Mouse (Mus musculus): ENCODE data around the gene Pprc1. TPM values are rescaled to one million over a fixed set of nuclear protein-coding genes. Genes with fewer than 3 reads are reported as not detected.
A peak's percentile ranks its signal among the peaks of the same experiment; 100 is the strongest.

Pprc1 gene
- total and polyA plus RNA-seq, 3 experiments = 27.8 to 135 (median 39.3) TPM

DNA sequence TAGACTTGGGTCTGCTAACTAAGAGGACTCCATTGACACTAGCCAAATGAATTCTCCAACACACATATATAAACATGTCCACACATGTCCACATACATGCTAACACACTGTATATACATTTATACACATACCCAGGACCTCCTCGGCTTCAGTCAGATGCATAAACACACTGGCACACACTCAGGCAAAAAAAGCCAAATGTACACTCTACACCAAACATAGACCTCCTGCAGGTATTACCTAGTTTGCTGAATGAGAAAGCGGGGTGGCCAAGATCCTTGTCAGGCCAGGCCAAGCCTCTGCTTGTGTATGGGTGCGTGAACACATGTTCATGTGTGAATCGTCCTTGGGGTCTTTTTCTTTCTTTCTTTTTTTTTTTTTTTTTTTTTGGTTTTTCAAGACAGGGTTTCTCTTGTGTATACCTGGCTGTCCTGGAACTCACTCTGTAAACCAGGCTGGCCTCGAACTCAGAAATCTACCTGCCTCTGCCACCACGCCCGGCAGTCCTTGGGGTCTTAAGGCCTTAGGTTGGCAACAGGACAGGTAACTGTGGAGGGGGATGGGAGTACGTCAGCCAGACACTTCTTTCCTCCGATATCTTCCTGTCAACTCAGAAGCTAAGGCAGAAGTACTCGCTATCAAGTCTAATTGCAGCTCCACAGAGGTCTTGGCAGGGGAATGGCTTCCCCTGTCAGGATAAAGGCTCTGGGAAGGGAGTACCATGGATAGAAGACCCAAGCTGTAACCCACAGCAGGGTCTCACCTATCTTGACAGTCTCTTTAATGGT, 14.3 kb upstream of the Pprc1 start:
- peaks cover 10% of the 10 kb centered on the region; the same call in 1 of the 2 replicates for H3K79me2 ChIP-seq (ENCODE audit: control insufficient read depth, insufficient read depth, low read length, poor library complexity)
- no peaks in the 10 kb centered on the region for H3K27me3 ChIP-seq (ENCODE audit: control insufficient read depth in 1 of 2, insufficient read depth in 2 of 2, low read length in 2 of 2)
- no peak overlapping the region for H3K27ac ChIP-seq (ENCODE audit: control insufficient read depth, low read depth, low read length)
- no peak overlapping the region for H3K9ac ChIP-seq (ENCODE audit: control insufficient read depth, low read depth, low read length, poor library complexity, severe bottlenecking)
- TF ChIP-seq CTCF (IDR thresholded peaks at IDR 0.05 in 2 of 3, conservative IDR thresholded peaks at IDR 0.05 in 1 of 3; ENCODE audit: control insufficient read depth in 1 of 3, insufficient read depth in 1 of 3, low read depth in 2 of 3, low read length in 3 of 3, poor library complexity in 1 of 3, severe bottlenecking in 1 of 3) (no peak), USF1 (IDR thresholded peaks at IDR 0.05; ENCODE audit: low read depth, low read length) (no peak), NRF1 (IDR thresholded peaks at IDR 0.05; ENCODE audit: insufficient read depth, low read depth, low read length, poor library complexity, severe bottlenecking) (no peak), POLR2A (IDR thresholded peaks at IDR 0.05; ENCODE audit: control insufficient read depth in 1 of 2, insufficient read depth in 1 of 2, low read depth in 1 of 2, low read length in 2 of 2, poor library complexity in 1 of 2) (no peak; a peak in 1 of 4 replicates), HCFC1 (IDR thresholded peaks at IDR 0.05; ENCODE audit: low read depth, low read length) (no peak), ZC3H11A (IDR thresholded peaks at IDR 0.05; ENCODE audit: low read depth, low read length) (no peak), MEF2A (IDR thresholded peaks at IDR 0.05; ENCODE audit: extremely low read depth, insufficient replicate concordance, low read depth, low read length, poor library complexity, severe bottlenecking) (no peak), E2F4 (IDR thresholded peaks at IDR 0.05; ENCODE audit: borderline replicate concordance, low read depth, low read length) (no peak), BHLHE40 (IDR thresholded peaks at IDR 0.05; ENCODE audit: borderline replicate concordance, low read depth, low read length) (no peak), ETS1 (IDR thresholded peaks at IDR 0.05; ENCODE audit: low read depth, low read length) (no peak), MAZ (IDR thresholded peaks at IDR 0.05; ENCODE audit: low read depth, low read length) (0 out of 2 replicates have a peak, but pooled peaks have one; percentile 20), ZMIZ1 (IDR thresholded peaks at IDR 0.05; ENCODE audit: low read depth, low read length) (peak; percentile 56; the same call in 1 of the 2 replicates), POLR2AphosphoS2 (IDR thresholded peaks at IDR 0.05; ENCODE audit: low read length) (peak; percentile 80), CHD1 (IDR thresholded peaks at IDR 0.05; ENCODE audit: low read depth, low read length) (no peak), GABPA (IDR thresholded peaks at IDR 0.05; ENCODE audit: low read depth, low read length) (no peak)
- H3K4me3 ChIP-seq (ENCODE audit: control insufficient read depth in 1 of 2, insufficient read depth in 1 of 2, low read depth in 2 of 2, low read length in 2 of 2) = no peak overlapping the region
- peak; percentile 46 for DNase-seq (ENCODE audit: low read depth, low spot score)
- H3K9me3 ChIP-seq (replicated peaks; ENCODE audit: insufficient read depth, low read length) = no peaks in the 10 kb centered on the region
- H3K36me3 ChIP-seq (ENCODE audit: control insufficient read depth in 1 of 2, insufficient read depth in 2 of 2, low read length in 2 of 2) = peaks cover 5 to 15% of the 10 kb centered on the region in 2 experiments
- peaks cover 0 to 5% of the 10 kb centered on the region in 2 experiments; a peak in 2 of 4 replicates for H3K4me1 ChIP-seq (ENCODE audit: control insufficient read depth in 1 of 2, insufficient read depth in 2 of 2, low read length in 2 of 2)

DNA sequence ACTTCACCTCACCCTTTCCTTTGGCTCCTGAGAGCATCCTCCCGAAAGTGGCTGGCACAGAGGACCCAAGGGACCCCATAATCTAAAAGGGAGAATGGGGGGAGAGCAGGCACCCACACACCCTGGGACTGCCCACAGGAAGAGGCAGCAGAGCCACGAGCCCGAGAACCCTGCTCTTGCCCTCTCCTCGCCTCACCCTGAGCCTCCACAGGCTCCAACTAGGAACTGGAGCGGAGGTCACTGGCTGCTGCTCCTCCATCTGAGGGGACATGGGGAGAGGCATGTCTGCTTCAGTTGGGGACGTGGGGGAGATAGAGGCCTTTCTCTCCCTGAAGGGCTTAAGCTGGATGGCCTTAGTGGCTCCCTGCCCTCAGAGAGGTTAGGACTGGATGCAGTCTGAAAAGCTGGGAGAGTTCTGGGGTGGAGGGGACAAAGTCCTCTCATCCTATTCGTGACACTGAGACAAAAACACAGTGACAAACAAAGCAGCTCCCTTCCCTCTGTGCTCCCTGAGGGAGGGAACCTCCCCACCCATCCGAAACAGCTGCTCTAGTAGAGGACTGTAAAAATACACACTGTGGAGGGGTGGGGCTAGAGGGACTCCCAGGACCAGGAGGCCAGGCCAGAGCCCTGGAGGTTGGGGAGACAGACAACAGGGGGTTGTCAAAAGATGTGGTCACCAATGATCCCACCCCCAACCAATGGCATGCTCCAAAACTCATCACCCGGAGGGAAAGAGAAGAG, 12.8 kb upstream of the Pprc1 start:
- H3K9me3 ChIP-seq (replicated peaks; ENCODE audit: insufficient read depth, low read length) = no peaks in the 10 kb centered on the region
- TF ChIP-seq POLR2AphosphoS2 (IDR thresholded peaks at IDR 0.05; ENCODE audit: low read length) (peak; percentile 33), ZKSCAN1 (IDR thresholded peaks at IDR 0.05; ENCODE audit: low read depth, low read length) (no peak), POLR2A (IDR thresholded peaks at IDR 0.05; ENCODE audit: control insufficient read depth in 1 of 2, insufficient read depth in 1 of 2, low read depth in 1 of 2, low read length in 2 of 2, poor library complexity in 1 of 2) (peak in 1 of 2 experiments; percentile 59; a peak in 1 of 4 replicates)
- H3K9ac ChIP-seq (ENCODE audit: control insufficient read depth, low read depth, low read length, poor library complexity, severe bottlenecking) = no peak overlapping the region
- no peaks in the 10 kb centered on the region for H3K27me3 ChIP-seq (ENCODE audit: control insufficient read depth in 1 of 2, insufficient read depth in 2 of 2, low read length in 2 of 2)
- peak; percentile 44 for DNase-seq (ENCODE audit: low read depth, low spot score)
- no peak overlapping the region for H3K27ac ChIP-seq (ENCODE audit: control insufficient read depth, low read depth, low read length)
- H3K79me2 ChIP-seq (ENCODE audit: control insufficient read depth, insufficient read depth, low read length, poor library complexity) = peaks cover 25% of the 10 kb centered on the region
- peaks cover 20 to 22% of the 10 kb centered on the region in 2 experiments for H3K36me3 ChIP-seq (ENCODE audit: control insufficient read depth in 1 of 2, insufficient read depth in 2 of 2, low read length in 2 of 2)
- H3K4me3 ChIP-seq (ENCODE audit: control insufficient read depth in 1 of 2, insufficient read depth in 1 of 2, low read depth in 2 of 2, low read length in 2 of 2) = no peak overlapping the region
- peaks cover 0 to 20% of the 10 kb centered on the region in 2 experiments; a peak in 3 of 4 replicates for H3K4me1 ChIP-seq (ENCODE audit: control insufficient read depth in 1 of 2, insufficient read depth in 2 of 2, low read length in 2 of 2)
